Mouse (Mus musculus): ENCODE data around the gene Tmem219.
"Not testable (repeated sequence)": the region's sequence is repeated elsewhere in the genome, so short reads cannot be mapped to it uniquely, and the experiment has no call there.

Tmem219 gene

DNA sequence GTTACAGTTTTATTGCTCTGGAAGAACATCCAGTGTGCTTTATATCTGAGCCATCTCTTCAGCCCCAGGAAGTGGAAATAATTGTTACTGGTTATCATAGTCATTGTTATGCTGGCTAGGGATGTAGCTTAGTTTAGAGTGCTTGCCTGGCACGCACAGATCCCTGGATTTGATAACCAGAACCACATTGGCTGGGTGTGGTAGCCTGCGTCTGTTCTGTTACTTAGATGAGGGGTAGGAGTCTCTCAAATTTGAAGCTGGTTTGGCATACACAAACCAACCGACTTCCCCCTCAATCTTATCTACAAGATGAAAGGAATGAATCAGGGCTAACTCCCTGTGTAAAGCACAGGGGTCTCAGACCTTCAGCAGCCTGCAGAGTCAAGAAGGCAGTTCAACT lies 3.6 kb upstream of the Tmem219 start:
- in situ Hi-C loops (cut with MboI, MseI): loop anchor here (5.0 kb wide), 1 partner anchor 49 kb away; no protein-coding TSS in a partner anchor

DNA sequence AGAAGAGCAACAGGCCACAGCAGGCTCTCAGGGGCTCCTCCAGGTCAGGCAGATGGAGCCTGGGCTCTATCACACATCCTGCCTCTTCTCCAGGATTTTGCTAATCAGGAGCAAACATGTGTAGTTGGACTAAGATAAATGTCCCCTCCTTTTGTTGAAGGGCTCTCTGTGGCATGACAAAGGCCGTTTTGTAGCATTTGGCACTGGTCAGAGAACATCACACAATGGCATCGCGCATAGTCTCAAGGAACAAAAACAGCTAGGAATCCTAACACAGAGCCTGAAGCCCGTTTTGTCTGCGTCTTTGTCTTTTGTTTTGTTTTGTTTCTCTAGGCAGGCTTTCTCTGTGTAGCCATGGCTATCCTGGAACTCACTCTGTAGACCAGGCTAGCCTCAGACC lies 1.3 kb upstream of the Tmem219 start:
- in situ Hi-C loops (cut with MboI, MseI): no loop called here

DNA sequence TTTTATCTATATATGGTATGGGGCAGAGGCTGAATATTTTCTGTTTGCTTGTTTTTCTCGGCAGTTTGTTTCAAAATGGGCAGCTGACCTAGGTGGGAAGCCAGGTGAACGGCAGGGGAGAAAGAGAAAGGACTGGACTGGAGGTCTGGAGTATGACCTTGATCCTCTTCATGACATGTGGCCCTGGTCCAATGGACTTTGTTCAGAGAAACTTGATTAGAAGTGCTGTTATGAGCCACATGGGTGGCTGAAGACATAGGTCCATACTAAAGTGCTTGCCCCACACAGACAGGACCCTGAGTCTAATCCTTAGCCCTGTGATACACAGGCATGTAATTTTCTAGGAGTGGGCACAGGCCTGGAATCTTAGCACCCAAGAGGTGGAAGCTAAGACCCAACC lies 1.2 kb downstream of the Tmem219 start:
- in situ Hi-C loops (cut with MboI, MseI): no loop called here

DNA sequence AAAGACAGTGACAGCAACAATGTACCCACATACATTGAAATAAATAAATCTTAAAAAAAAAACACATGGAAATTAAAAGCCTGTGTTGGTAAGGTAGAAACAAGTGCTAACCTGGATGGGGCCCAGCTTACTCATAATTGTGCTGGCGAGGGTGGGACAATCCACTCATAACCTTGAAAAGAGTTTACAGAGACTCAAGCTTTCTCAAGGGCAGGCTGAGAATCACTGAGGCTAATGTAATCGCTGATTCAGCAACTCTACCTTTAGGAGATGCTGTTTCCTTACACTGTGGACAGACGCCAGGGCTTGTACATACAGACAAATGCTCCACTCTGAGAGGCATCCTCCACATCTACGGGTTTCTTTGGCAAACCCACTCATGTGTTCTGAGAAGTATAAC lies 2.7 kb downstream of the Tmem219 start:
- in situ Hi-C loops (cut with MboI, MseI): no loop called here

DNA sequence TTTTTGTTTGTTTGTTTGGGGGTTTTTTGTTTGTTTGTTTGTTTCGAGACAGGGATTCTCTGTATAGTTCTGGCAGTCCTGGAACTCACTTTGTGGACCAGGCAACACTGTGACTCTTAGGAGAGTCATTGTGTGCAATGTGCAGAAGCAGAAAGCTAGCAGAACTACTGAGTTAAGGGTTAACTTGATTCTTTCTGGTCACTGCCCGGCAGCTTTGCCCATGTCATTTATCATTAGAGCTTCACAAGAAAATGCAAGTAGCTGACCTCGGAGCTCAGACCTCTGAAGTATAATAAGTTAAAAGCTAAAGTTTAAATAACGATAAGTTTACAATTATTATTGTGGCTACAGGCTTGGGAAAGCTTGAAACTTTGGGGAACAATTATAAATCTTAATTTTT lies 4.4 kb downstream of the Tmem219 start:
- in situ Hi-C loops (cut with MboI, MseI): not testable (repeated sequence)

DNA sequence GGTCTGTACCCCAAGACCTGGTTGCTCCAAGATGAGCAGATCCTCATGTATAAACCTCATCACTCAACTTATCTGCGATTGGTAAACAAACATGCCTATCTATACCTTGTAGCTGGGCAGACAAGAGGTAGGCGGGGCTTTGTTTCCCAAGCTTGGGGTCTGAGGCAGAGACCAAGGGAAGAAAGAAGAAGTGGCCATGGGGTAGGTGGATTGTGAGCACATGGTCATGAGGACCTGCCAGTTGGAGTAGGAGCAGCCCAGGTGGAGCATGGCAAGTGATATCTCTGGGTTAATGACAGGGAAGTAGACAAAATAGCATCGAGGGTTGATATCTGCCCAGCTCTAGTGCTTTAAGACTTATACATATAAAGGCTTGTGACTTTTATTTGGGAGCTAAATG lies 7.9 kb downstream of the Tmem219 start:
- in situ Hi-C loops (cut with MboI, MseI): no loop called here

DNA sequence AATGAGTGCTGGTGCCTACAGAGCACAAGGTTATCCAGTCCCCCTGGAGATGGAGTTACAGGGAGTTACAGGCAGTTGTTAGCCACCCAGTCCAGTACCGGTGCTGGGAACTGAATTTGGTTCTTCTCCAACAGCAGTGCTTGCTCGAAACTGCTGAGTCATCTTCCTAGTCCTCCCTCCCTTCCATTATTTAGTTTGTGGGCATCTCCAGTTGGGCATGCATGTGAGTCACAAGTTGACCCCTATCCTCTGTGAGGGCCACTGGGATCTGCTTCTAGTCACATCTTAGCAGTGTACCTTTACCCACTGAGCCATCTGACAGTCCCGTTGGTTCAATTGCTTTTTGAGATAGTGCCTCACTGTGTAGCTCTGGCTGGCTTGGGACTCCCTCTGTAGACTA lies 17.1 kb downstream of the Tmem219 start:
- in situ Hi-C loops (cut with MboI, MseI): no loop called here

DNA sequence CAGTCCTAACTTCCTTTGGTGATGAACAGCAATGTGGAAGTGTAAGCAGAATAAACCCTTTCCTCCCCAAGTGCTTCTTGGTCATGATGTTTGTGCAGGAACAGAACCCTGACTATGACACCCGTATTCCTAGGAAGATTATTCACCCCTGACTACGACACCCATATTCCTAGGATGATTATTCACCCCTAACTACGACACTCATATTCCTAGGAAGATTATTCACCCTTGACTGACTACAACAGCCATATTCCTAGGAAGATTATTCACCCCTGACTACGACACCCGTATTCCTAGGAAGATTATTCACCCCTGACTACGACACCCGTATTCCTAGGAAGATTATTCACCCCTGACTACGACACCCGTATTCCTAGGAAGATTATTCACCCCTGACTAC lies 22.9 kb downstream of the Tmem219 start:
- in situ Hi-C loops (cut with MboI, MseI): not testable (repeated sequence)

DNA sequence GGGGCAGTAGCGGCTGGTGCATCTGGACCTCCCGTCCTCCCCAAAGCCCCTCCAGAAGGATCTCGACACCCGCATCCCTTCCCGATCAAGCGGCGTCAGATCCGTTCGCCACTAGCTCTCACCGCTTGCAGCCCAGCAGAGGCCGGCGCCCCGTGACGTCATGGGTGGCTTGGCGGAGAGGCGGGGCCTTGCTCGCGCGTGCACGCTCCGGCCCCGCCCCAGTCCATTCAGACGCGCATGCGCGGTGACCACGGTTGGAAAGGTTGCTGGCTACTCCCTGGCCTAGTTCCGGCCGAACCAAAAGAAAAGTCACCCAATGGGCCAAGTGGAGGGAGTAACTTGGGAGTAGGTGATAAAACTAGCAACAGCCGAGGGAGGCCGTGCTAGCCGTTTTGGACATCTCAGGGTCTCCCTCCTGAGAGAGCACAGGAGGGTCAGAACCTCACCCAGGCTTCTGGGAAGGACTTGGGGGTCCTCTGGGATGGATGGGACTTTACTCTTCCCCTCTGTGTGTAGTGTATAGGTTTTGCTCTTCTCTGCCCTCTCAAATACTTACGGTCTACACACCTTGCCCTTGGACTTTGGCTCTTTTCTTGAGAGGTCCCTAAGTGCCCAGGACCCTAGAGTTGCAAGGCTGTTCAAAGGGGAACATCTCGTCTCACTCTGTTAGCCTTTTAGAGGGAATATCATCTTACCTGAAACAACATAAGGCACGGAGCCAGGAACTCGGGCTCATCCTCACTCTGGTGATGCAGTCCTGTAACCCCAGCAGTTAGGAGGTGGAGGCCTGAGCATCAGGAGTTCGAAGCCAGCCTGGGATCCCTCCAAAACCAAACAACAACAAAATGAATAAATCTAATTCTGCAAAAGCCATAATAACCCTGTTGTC lies 24.4 kb downstream of the Tmem219 start:
- in situ Hi-C loops (cut with MboI, MseI): no loop called here

DNA sequence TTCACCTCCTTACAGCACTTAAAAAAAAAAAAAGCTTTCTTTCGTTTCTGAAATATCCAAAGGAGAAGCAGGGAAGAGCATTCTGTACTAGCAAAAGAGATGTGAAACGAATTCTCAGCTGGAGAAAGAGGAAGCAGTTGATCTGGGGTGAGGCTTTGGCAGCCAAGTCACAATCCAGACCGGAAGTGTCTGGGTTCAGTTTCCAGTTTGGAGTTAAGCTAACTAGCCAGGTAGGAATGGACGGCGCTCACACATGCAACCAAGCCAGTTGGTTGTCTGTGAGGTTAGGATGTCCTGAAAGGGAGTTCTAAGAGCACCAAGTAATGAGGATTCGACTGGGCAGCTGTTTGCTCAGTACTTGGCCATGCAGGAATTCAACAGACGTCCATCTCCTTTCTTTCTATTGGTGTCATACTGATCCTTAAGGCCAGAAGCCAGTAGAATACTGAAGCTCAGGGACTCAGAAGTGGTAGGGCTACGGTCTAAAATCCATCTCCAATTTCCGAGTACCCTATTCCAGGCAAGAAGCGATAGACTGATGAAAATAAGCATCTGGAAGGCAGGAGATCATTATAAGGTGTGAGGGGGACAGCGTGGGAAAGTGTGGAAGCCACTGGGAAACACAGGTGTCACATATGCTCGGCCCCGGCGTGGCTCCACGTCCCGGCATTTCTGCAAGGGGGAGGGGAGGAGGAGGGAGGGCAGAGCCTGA lies 25.2 kb downstream of the Tmem219 start:
- in situ Hi-C loops (cut with MboI, MseI): no loop called here

DNA sequence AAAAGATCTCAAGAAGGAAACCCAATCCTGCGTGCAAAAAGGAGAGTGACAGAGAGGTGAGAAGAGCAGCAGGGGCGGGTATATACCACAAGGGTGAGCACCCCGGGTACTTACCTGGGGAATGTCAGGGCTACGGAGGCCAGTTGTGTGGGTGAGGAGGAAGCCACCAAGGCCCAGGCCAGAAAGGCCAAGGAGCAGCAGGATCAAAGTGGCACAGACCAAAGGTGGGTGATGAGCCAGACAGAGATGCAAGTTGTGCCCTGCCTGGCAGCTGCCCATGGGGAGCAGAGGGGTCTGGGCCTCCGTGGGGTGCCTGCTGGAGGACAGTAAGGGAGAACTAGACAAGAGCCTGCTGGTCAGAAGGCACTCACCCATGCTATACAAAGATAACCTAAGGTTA lies 25.8 kb downstream of the Tmem219 start:
- in situ Hi-C loops (cut with MboI, MseI): no loop called here

DNA sequence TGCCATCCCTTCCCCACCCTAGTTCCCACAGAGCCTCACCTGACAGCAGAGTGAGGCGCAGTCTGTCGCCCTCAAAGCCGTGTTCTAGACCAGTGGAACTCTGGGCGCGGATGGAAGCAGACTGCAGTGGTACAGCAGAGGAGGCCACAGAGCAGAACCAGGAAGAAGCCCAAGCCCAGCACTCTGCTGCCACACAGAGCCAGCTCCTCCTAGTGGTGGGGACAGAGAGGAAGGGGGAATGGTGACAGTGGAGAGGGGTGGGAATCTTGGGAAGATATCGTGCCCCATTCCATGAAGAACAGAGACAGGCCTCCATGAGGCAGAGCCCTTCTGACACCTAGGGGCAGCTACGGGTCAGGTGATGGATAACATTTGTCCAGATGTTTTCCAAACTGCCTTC lies 33.9 kb downstream of the Tmem219 start:
- in situ Hi-C loops (cut with MboI, MseI): no loop called here

DNA sequence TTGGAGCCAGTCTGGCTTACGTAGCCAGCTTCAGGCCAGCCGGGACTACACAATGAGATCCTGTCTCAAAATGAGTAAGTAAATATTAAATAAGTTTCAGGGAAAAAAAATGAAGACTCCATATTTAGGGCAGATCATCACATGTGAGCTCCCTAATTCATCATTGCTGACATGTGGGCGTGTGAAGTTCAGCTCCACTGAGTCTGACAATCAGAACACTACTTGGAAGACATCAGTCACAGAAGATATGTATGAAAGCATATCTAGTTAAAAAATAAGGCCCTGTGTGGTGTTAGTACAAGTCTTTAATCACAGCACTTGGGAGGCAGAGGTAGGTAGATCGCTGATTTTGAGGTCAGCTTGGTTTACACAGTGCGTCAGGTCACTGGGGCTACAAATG lies 35.4 kb downstream of the Tmem219 start:
- in situ Hi-C loops (cut with MboI, MseI): no loop called here

DNA sequence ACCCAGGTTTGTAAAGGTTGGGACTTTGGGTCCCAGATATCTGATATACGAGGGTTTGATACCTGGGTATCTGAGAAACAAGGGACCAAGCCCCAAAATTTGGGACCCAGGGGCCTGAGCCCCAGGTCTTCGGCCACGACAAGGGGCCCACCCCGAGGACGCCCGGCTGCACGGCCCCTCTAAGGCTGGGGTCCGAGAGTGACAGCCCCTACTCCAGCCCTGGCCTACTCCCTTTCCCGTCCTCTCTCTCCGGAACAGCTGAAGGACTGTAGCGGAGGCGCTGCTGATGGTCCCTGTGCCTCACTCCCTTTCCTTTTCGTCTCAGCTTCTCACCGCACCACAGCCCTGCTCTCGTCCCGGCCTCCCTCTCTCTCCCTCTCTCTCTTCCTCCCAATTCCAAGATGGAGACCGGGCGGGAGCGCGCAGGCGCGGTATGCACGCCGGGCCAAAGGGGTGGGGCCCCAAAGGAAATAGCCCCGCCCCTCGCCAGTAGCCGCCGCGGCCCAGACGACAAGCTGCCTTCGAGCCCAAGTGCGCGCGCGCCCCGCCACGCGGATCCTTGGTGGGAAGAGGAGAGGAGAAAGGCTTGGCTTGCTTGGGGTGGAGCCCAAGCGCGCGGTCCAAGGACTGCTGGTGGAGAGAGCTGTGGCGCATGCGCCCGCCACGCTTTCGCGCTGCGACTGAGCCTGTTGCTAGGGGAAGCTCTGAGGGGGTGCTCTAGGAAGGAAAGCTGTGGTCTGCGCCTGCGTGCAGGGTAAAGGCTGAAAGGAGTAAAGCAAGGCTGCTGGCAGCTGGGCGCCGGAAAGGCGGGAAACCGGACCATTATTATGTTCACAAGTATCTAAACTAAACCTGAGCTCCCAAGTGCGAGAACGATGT lies 38.2 kb downstream of the Tmem219 start, which contains the start of gene Taok2:
Gene Taok2, minus strand, starts transcription at position 418 of the 879 bp plus-strand sequence.
- in situ Hi-C loops (cut with MboI, MseI): no loop called here

DNA sequence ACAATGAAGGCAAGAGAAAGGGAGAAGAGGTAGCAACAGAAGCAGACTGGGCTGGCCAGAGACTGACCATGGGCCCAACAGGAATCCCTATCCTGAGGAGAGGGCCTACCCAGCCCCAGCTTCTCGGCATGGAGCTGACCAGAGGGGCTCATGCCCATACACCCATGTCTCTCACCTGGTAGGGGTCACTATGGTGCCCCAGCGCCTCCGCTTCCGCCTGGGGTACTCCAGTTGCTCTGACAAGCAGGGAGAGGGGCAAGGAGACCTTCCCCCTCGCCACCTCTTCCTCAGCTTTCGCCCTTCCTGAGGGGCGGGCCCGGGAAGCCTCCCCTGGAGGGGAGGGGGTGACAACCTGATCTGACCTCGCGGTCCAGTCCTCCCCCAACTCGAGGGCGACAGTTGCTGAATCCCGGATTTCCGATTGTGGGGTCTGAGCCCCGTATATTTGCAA lies 39.0 kb downstream of the Tmem219 start:
- in situ Hi-C loops (cut with MboI, MseI): no loop called here

DNA sequence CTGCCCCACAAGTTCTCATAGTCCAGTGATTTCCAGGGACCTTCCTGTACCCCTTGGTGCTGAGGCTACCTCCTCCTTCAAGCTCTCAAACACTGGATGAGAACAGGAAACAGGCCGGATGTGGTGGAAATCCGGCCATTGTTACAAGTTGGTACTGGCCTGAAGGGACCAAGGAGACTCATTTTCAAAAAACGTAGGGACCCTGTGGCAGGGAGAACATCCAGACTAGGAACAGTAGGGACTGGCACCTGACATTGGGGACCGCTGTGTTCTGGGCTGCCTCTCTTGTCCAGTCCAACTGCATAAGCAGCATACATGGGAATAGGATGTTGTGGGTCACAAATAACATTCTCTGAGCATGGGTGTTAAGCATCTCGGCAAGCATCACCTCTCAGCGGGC lies 41.7 kb downstream of the Tmem219 start:
- in situ Hi-C loops (cut with MboI, MseI): no loop called here

DNA sequence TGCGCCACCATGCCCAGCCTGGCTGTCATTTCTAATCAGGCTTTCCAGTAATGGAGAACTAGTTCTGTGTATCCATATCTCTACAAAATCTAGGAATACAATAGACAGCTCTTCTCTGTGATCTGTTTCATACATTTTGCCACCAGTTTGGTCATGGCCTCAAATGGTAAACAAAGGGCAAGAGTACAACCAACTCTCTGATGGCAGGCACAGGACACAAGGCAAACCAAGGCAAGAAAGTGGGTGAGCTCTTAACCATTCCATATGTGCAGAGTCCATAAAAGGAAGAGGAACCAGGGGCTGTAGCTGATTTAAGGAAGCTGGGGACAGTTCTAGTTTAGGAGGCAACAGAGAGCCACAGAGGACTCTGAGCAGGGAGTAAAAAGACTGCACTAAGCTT lies 45.5 kb downstream of the Tmem219 start:
- in situ Hi-C loops (cut with MboI, MseI): loop anchor here (5.0 kb wide), 1 partner anchor 50 kb away; the partner anchor contains the start of gene Kctd13

DNA sequence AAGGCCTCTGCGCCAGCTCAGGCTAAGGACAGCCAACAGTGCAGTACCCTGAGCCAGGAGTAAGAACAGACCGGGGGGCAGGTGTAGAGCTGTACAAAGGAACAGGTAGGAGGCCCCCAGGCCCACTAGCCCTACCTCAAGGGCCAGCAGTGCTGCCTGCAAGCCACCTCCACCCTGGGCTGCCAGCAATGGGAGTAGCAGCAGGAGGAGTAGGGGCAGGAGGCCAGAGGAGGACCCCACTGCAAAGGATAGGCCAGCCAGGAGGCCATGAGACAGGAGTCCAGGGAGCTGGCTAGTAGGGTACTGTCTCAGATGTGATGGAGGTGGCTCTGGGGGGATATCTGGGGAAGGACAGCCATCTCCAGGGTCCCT lies 52.2 kb downstream of the Tmem219 start:
- in situ Hi-C loops (cut with MboI, MseI): no loop called here

DNA sequence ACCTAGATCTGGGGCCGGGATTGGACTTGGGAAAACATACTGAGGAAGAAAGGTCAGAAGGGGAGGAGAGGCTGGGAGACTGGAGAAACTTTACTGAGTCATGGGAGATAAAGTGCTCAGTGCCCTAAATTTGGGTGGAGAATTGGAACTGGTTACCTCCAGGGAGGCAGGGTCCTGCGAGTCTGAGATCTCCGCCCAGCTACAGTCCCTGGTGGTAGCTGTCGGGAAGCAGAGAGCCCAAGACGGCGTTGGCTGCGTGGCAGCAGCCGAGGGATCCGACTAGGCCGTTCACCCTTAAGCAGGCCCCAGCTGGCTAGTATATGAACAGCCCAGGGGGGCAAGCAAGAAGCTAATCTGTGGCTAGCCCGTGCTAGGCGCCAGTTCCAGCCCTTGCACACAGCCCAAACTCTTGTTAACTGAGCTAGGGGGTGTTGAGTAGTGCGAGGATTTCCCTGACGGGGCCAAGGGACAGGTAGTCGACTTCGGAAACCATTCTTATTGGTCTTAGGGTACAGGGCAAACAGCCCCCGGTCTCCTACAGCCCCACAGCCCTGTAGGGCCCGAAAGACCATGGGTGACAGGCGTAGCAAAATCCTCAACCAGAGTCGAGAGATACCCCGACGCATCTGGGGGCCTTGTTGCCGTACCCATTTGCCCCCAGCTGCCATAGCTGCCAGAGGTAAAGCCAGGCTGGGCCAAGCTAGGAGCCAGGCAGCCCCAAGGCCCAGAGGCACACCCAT lies 52.8 kb downstream of the Tmem219 start:
- in situ Hi-C loops (cut with MboI, MseI): no loop called here

DNA sequence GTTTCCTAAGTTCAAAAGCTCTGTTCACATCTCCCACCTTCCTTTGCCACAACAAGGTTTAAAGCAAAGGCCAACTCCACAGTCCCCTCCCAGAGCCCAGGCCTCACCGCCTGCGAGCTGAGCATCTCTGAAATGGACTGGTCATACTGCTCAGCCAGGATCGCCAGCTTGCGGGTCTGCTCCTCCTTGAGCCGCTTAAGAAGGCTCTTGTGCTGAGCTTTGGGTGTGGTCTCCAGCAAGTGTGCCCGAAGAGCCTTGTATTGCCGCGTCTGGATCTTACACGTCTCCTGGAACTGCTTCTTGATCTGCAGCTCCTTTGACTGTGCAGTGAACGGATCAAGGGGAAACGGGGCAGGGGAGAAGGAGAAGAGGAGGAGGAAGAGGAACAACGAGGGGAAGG lies 54.7 kb downstream of the Tmem219 start:
- in situ Hi-C loops (cut with MboI, MseI): no loop called here

DNA sequence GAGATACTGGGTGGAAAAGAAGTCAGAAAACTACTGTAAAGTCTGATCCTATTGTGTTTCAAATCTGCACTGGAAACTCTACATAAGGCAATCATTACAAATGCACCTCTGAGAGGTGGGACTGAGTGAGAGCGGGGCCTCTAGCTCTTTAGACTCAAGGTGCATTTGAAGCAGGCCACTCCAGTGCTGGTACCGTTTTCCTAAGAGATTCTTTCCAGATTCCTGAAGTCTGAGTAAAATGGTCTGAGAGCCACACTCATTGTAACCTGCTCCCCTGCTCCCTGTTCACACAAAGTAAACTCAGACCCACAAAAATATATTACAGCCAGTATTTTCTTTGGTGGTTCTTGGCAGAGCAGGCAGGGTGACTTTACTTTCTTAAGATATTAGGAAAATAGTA lies 55.2 kb downstream of the Tmem219 start:
- in situ Hi-C loops (cut with MboI, MseI): no loop called here

Data from regulatory T cell (primary cell).